Mouse (Mus musculus) small intestine, adult 10 weeks (tissue): ENCODE measurements around the gene Gm20715. TPM values are rescaled to one million over a fixed set of nuclear protein-coding genes. Genes with fewer than 3 reads are reported as not detected.

ENCODE experiments used
- polyA plus RNA-seq: library from polyadenylated mRNA; stranded (reverse); fragments of 350-450 nt; fragmentation: Illumina TruSeq; extraction: RNeasy Lipid Tissue Mini Kit (QIAGEN cat#74804); gene quantifications from one replicate; pipeline ENCODE4 v1.2.3, GENCODE M21; 2014; ENCODE audit warnings: low replicate concordance

The Gm20715 gene
- not detected for polyA plus RNA-seq

DNA sequence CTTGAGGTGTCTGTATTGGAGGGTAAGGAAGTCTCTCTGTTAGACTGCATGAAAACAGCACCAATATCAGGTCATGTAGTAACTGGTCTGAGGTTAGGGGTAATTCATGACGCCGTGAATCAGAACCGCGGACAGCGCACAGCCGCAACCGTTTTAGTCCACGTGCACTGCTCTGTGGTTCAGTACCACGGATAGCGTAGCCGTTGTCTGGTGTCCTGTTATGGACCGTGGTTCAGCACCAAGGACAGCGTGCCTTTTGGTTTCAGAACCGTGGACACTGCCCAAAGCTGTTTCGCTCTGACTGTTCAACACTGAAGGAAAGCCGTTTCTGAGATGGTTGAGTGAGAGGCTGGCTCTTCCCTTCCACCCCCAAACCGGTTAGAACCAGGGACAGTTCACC is at the start of gene Gm20715:
Gene Gm20715, plus strand, starts transcription at position 235 of the 400 bp plus-strand sequence.

GRCm38 (mm10) chr7:6363047-6363488 is 47.0 kb upstream of the Gm20715 start, which contains the start of gene Zfp78:
TSS of gene Zfp78 (plus strand) at chr7:6363280.

DNA sequence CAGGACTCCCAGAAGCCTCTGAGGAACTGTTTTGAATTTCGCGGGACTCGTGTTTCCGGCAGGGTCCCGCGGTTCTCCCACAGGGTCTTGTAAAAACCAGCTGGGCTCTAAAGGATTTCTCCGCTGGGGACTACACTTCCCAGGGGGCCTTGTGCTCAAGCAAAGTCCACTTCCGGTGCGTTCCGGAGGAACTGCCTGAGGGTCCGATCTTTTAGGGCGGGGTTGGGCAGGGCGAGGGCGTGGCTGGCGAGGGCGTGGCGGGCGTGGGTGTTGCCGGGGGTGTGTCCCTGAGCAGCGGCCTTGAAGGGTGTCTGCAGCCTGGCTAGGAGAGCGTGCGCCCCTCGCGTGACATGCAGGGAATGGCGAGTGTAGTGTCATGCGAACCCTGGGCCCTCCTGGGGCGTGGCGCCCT is 27.0 kb upstream of the Gm20715 start, which contains the start of gene Zfp28:
Gene Zfp28, plus strand, starts transcription at position 252 of the 412 bp plus-strand sequence.

GRCm38 (mm10) chr7:6397996-6398975 is 11.8 kb upstream of the Gm20715 start, which contains the start of gene Smim17:
TSS of gene Smim17 (plus strand) at chr7:6398715.

DNA sequence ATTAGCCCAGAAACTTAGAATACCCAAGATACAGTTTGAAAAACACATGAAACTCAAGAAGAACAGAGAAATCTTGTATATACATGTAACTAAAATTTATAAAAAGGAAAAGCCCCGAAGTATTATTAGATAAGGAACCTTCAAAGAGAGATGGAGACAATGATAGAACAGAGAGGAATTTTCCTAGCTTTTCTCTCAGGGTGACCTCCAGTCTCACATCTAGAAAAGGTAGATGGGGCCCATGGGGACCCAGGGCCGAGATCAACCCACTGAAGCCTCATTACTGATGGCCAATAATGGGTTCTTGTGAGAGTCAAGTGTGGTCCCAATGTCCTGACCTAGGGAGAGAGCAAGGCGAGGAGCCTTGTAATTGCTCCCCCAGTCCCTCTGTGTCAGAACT is 28.3 kb downstream of the Gm20715 start, which contains the start of gene Olfr1344:
Gene Olfr1344, plus strand, starts transcription at position 301 of the 400 bp plus-strand sequence.

DNA sequence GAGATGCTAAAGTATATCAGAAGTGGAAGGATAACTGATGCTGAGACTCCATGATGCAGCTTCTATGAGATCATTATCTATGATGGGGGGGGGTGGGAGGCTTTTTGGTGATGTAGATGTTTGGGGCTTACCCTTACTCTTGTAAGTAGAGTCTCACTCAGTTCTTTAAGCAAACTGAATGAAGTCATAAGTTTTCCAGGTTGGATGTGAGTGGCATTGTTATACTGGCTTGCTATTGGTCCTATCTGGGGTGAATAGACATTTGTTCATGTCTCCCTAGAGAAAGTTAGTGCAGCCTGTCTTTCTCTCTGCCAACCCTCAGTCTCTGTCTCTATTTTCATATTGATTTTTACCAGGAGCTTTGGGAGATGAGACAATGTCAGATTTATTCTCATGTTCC is 45.8 kb downstream of the Gm20715 start, which contains the start of gene Olfr1336:
Gene Olfr1336, plus strand, starts transcription at position 301 of the 400 bp plus-strand sequence.

DNA sequence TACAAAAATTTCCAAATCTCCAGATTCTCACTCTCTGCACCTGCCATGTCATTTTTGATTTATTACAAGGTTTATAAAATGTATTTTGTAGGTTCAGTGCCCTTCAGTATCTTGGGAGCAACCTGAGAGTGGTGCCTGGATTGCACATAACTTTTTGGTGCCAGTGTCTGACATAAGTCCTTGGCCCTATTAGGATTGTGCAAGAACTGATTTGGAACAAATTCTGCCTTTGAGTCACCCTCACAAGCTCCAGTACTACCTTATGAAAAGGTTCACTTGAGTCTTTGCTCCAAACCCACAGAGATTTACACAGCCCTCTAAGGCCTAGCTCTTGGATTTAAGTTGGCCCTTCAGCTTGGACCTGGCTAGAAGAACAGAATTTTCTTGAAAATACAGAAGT is 56.9 kb downstream of the Gm20715 start, which contains the start of gene Olfr1346:
Gene Olfr1346, plus strand, starts transcription at position 151 of the 400 bp plus-strand sequence.

GRCm38 (mm10) chr7:6486841-6487240 is 76.8 kb downstream of the Gm20715 start, which contains the start of gene Olfr5:
TSS of gene Olfr5 (minus strand) at chr7:6486941.

Other genes with a start within 250 kb of the Gm20715 start
- gene Zfp444, start 238.1 kb upstream of the Gm20715 start, polyA plus RNA-seq, result 2.0 TPM
- not detected for gene Galp, start 213.2 kb upstream of the Gm20715 start, polyA plus RNA-seq
- not detected for gene Zscan5b, start 188.0 kb upstream of the Gm20715 start, polyA plus RNA-seq
- not detected for gene Epp13, start 157.6 kb upstream of the Gm20715 start, polyA plus RNA-seq
- 3.2 TPM for gene Zfp667, start 123.7 kb upstream of the Gm20715 start, polyA plus RNA-seq
- 2.0 TPM for gene Zfp583, start 79.0 kb upstream of the Gm20715 start, polyA plus RNA-seq
- not detected for gene Gm3854, start 66.5 kb upstream of the Gm20715 start, polyA plus RNA-seq
- 2.0 TPM for gene Zfp78, start 47.0 kb upstream of the Gm20715 start, polyA plus RNA-seq
- gene Zfp28, start 27.0 kb upstream of the Gm20715 start, polyA plus RNA-seq, result 7.4 TPM
- not detected for gene Smim17, start 11.6 kb upstream of the Gm20715 start, polyA plus RNA-seq
- not detected for gene Olfr1344, start 28.4 kb downstream of the Gm20715 start, polyA plus RNA-seq
- not detected for gene Olfr1336, start 45.9 kb downstream of the Gm20715 start, polyA plus RNA-seq
- gene Olfr1346, start 56.8 kb downstream of the Gm20715 start, polyA plus RNA-seq, result not detected
- not detected for gene Olfr5, start 76.7 kb downstream of the Gm20715 start, polyA plus RNA-seq
- not detected for gene Olfr1347, start 89.5 kb downstream of the Gm20715 start, polyA plus RNA-seq
- not detected for gene Olfr1348, start 98.5 kb downstream of the Gm20715 start, polyA plus RNA-seq
- not detected for gene Olfr1349, start 112.7 kb downstream of the Gm20715 start, polyA plus RNA-seq
- gene Olfr1350, start 154.6 kb downstream of the Gm20715 start, polyA plus RNA-seq, result not detected